Mouse (Mus musculus) layer of hippocampus, adult 18-20 months (tissue): ENCODE data around the gene Vsig1. TPM values are rescaled to one million over a fixed set of nuclear protein-coding genes. Genes with fewer than 3 reads are reported as not detected.

Source experiments
- total RNA-seq, 2 experiments: library from RNA; stranded (reverse); gene quantifications; 2 replicates each; pipeline ENCODE4 v1.2.3; 2021

Vsig1 gene
- total RNA-seq, 2 experiments from 2014 or later: not detected

Other genes starting within 250 kb of the Vsig1 start
- 10 to 100 TPM; 19.2 to 22.2 TPM for gene Mid2, start 243.0 kb upstream of the Vsig1 start, total RNA-seq
- not detected for gene Tex13b, start 94.2 kb upstream of the Vsig1 start, total RNA-seq
- 10 to 100 TPM; 18.2 to 21.4 TPM for gene Psmd10, start 49.1 kb downstream of the Vsig1 start, total RNA-seq
- 1 to 10 TPM; 7.5 to 8.5 TPM for gene Atg4a, start 49.3 kb downstream of the Vsig1 start, total RNA-seq